Mouse (Mus musculus) ES-Bruce4 (cell line): Measurements from ENCODE around the gene Gcgr. TPM values are rescaled to one million over a fixed set of nuclear protein-coding genes. Genes with fewer than 3 reads are reported as not detected.
"Not testable (repeated sequence)": the region's sequence is repeated elsewhere in the genome, so short reads cannot be mapped to it uniquely, and the experiment has no call there.

Experiments
- H3K27ac ChIP-seq: 2 replicates; pipeline ENCODE4 v1.5.1; 2012; ENCODE audit warnings: low read length, inconsistent platforms; ENCODE audit not compliant: insufficient read depth
- H3K27me3 ChIP-seq: 2 replicates; pipeline ENCODE4 v1.6.1; 2012; ENCODE audit warnings: mild to moderate bottlenecking, low read length, inconsistent platforms; ENCODE audit not compliant: control insufficient read depth, poor library complexity, insufficient read depth, severe bottlenecking
- H3K36me3 ChIP-seq: 2 replicates; pipeline ENCODE4 v1.6.1; 2012; ENCODE audit warnings: inconsistent platforms, mild to moderate bottlenecking, low read length, moderate library complexity; ENCODE audit not compliant: control insufficient read depth, poor library complexity, insufficient read depth, severe bottlenecking
- H3K4me1 ChIP-seq: one replicate; pipeline ENCODE4 v1.8.1; 2011; ENCODE audit warnings: low read length; ENCODE audit not compliant: control insufficient read depth, insufficient read depth
- H3K4me3 ChIP-seq: 2 replicates; pipeline ENCODE4 v1.5.1; 2011; ENCODE audit warnings: low read depth, mild to moderate bottlenecking, low read length
- H3K9ac ChIP-seq: 2 replicates; pipeline ENCODE4 v1.6.1; 2012; ENCODE audit warnings: low read depth, mild to moderate bottlenecking, inconsistent platforms; ENCODE audit not compliant: poor library complexity, severe bottlenecking
- H3K9me3 ChIP-seq: replicated peaks from 2 replicates; pipeline ENCODE4 v1.6.1; 2012; ENCODE audit warnings: mild to moderate bottlenecking, low read length, inconsistent platforms; ENCODE audit not compliant: control insufficient read depth, poor library complexity, insufficient read depth, severe bottlenecking
- CTCF ChIP-seq: IDR thresholded peaks from one replicate; pipeline ENCODE4 v1.8.1; 2011; ENCODE audit warnings: low read depth, low read length
- EP300 ChIP-seq: IDR thresholded peaks from 2 replicates; pipeline ENCODE4 v1.6.1; 2011; ENCODE audit warnings: low read depth, low read length; ENCODE audit not compliant: insufficient read depth
- POLR2A ChIP-seq: IDR thresholded peaks from one replicate; pipeline ENCODE4 v1.8.1; 2011; ENCODE audit warnings: low read length; ENCODE audit not compliant: insufficient read depth
- polyA plus RNA-seq: library from polyadenylated mRNA; stranded (reverse); fragments of >200 nt; gene quantifications from 2 replicates; pipeline ENCODE4 v1.2.4, GENCODE M21; 2011; ENCODE audit warnings: low read depth; ENCODE audit not compliant: missing spikeins, insufficient read depth, insufficient read length

Gene Gcgr
- polyA plus RNA-seq, 1 experiment: not detected

- Histone ChIP-seq H3K36me3 (peaks cover 25% of the 10 kb centered on the region), H3K9ac (peak overlapping the region; percentile 86), H3K27ac (0 out of 2 replicates have a peak overlapping the region, but pooled peaks have one; percentile 27), H3K9me3 (no peaks in the 10 kb centered on the region), H3K4me3 (peak overlapping the region; percentile 86), H3K27me3 (no peaks in the 10 kb centered on the region), H3K4me1 (peaks cover 4% of the 10 kb centered on the region)
- no peak for TF ChIP-seq CTCF
- TF ChIP-seq EP300: no peak
- no peak for TF ChIP-seq POLR2A
These were observed 49.7 kb downstream of the Gcgr start for GRCm38 (mm10) chr11:120580190-120580589.

- H3K4me3 ChIP-seq: peak overlapping the region; percentile 86
- H3K27me3 ChIP-seq: no peaks in the 10 kb centered on the region
- H3K4me1 ChIP-seq: peaks cover 4% of the 10 kb centered on the region
- peak overlapping the region; percentile 86 for H3K9ac ChIP-seq
- H3K27ac ChIP-seq: peak overlapping the region; percentile 27
- TF ChIP-seq EP300 (no peak), POLR2A (no peak), CTCF (no peak)
- peaks cover 32% of the 10 kb centered on the region for H3K36me3 ChIP-seq
- no peaks in the 10 kb centered on the region for H3K9me3 ChIP-seq
These were observed 50.4 kb downstream of the Gcgr start for GRCm38 (mm10) chr11:120580871-120581331.

GRCm38 (mm10) chr11:120581490-120582267 is 51.2 kb downstream of the Gcgr start, which contains the start of gene Arhgdia:
TSS of gene Arhgdia (minus strand) at chr11:120581624.
- TF ChIP-seq CTCF: no peak
- TF ChIP-seq POLR2A: no peak
- TF ChIP-seq EP300: 0 out of 2 replicates have a peak, but pooled peaks have one; percentile 56
- H3K9me3 ChIP-seq: no peaks in the 10 kb centered on the region
- peaks cover 37% of the 10 kb centered on the region for H3K36me3 ChIP-seq
- H3K27me3 ChIP-seq: no peaks in the 10 kb centered on the region
- H3K4me1 ChIP-seq: peaks cover 4% of the 10 kb centered on the region
- peak within 1 kb of the TSS; percentile 87 for H3K27ac ChIP-seq
- H3K4me3 ChIP-seq: peak within 1 kb of the TSS; percentile 86
- peak within 1 kb of the TSS; percentile 86 for H3K9ac ChIP-seq

GRCm38 (mm10) chr11:120582268-120582981 is 51.9 kb downstream of the Gcgr start:
- H3K27me3 ChIP-seq: no peaks in the 10 kb centered on the region
- H3K9me3 ChIP-seq: no peaks in the 10 kb centered on the region
- H3K9ac ChIP-seq: peak overlapping the region; percentile 86
- H3K27ac ChIP-seq: peak overlapping the region; percentile 87
- peaks cover 4% of the 10 kb centered on the region for H3K4me1 ChIP-seq
- H3K36me3 ChIP-seq: peaks cover 40% of the 10 kb centered on the region
- no peak for TF ChIP-seq CTCF
- no peak for TF ChIP-seq EP300
- TF ChIP-seq POLR2A: no peak
- H3K4me3 ChIP-seq: peak overlapping the region; percentile 86

- H3K27ac ChIP-seq, H3K27me3 ChIP-seq, H3K9ac ChIP-seq, H3K4me1 ChIP-seq, H3K4me3 ChIP-seq, H3K9me3 ChIP-seq: not testable (repeated sequence)
- peaks cover 43% of the 10 kb centered on the region for H3K36me3 ChIP-seq
These were observed 52.4 kb downstream of the Gcgr start for GRCm38 (mm10) chr11:120582982-120583293.

- Histone ChIP-seq H3K9ac (no peak overlapping the region), H3K4me1 (peaks cover 4% of the 10 kb centered on the region), H3K36me3 (peaks cover 41% of the 10 kb centered on the region), H3K9me3 (no peaks in the 10 kb centered on the region), H3K4me3 (no peak overlapping the region), H3K27ac (no peak overlapping the region), H3K27me3 (no peaks in the 10 kb centered on the region)
- TF ChIP-seq EP300 (no peak), POLR2A (no peak), CTCF (no peak)
These were observed 53.4 kb downstream of the Gcgr start for GRCm38 (mm10) chr11:120583937-120584336.
